ENCODE assay signal across 27 mouse cellular contexts in the genomic region with DNA sequence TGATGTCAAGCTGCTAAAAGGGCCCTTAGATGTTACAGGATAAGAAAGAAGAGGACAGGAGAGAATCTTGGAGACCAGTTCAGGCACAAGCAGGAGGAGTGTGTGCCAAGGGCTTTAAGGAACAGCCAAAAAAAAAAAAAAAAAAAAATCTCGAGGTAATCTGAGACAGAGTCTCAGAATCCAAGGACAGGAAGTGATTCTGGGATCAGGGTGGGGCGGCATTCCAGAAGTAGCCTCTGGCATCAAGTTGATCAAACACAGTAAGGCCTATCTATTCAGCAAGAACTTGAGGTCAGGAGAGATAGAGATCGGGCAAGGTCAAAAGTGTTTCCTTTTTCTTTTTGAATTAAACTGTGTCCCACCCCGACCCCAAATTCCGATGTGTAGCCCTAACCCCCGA. TPM values are rescaled to one million over a fixed set of nuclear protein-coding genes. Genes with fewer than 3 reads are reported as not detected.
DNase-seq lines count a peak whose midpoint lies in the region; ATAC-seq and TF ChIP-seq lines count a peak whose summit lies in the region.
"Had no signal": no experiment of that assay in that cellular context is flagged by ENCODE, and none has a peak within 500 bp of the region (broad histone marks: within the 10 kb centered on the region; RNA-seq: fewer than 3 reads in every experiment).

No protein-coding gene starts in this region.

- H3K4me3 ChIP-seq in ES-Bruce4 (ENCODE audit: low read depth, low read length), result no peak overlapping the region
- no peak overlapping the region for H3K4me3 ChIP-seq in ES-E14 (ENCODE audit: insufficient read depth in 1 of 2, low read depth in 1 of 2, low read length in 2 of 2, poor library complexity in 1 of 2, severe bottlenecking in 1 of 2)
- H3K4me3 ChIP-seq in forebrain, embryonic 11.5 days (ENCODE audit: low read depth, low read length), result no peak overlapping the region
- H3K4me3 ChIP-seq in cerebellum, adult 2 months (replicated peaks; ENCODE audit: insufficient read depth, low read depth, low read length), result no peak overlapping the region
- H3K4me3 ChIP-seq: embryonic facial prominence, embryonic 13.5 days; embryonic facial prominence, embryonic 15.5 days; erythroblast, embryonic 14.5 days; forebrain, embryonic 10.5 days; forebrain, embryonic 13.5 days; forebrain, embryonic 15.5 days had no signal

- no peak overlapping the region for H3K4me2 ChIP-seq in forebrain, embryonic 11.5 days (ENCODE audit: low read depth, low read length, severe bottlenecking)
- H3K4me2 ChIP-seq: embryonic facial prominence, embryonic 13.5 days; embryonic facial prominence, embryonic 15.5 days; forebrain, embryonic 13.5 days; forebrain, embryonic 15.5 days had no signal

- H3K4me1 ChIP-seq in ES-Bruce4 (ENCODE audit: control insufficient read depth, insufficient read depth, low read length) (peaks cover 8% of the 10 kb centered on the region), ES-E14 (ENCODE audit: control insufficient read depth in 2 of 2, insufficient read depth in 2 of 2, low read length in 2 of 2, poor library complexity in 1 of 2) (peaks cover 0 to 8% of the 10 kb centered on the region in 2 experiments; a peak in 2 of 4 replicates)
- H3K4me1 ChIP-seq in forebrain, embryonic 11.5 days (replicated peaks; ENCODE audit: control insufficient read depth, insufficient read depth, low read length), result no peaks in the 10 kb centered on the region
- H3K4me1 ChIP-seq in cerebellum, adult 2 months (ENCODE audit: control insufficient read depth, insufficient read depth, low read length), result no peaks in the 10 kb centered on the region
- H3K4me1 ChIP-seq: embryonic facial prominence, embryonic 15.5 days had no signal

- 0 out of 2 replicates have a peak, but pooled peaks have one; percentile 19 for TF ChIP-seq EP300 in ES-Bruce4 (IDR thresholded peaks at IDR 0.05; ENCODE audit: insufficient read depth, low read depth, low read length)

- no peak for TF ChIP-seq CTCF in ES-Bruce4 (IDR thresholded peaks at IDR 0.05; ENCODE audit: low read depth, low read length)
- no peak for TF ChIP-seq CTCF in cerebellum, adult 2 months (IDR thresholded peaks at IDR 0.05; ENCODE audit: borderline replicate concordance, insufficient read depth, low read depth, low read length)

- H3K36me3 ChIP-seq in ES-Bruce4 (ENCODE audit: control insufficient read depth, insufficient read depth, low read length, poor library complexity, severe bottlenecking), result no peaks in the 10 kb centered on the region
- H3K36me3 ChIP-seq in ES-E14 (ENCODE audit: control insufficient read depth, insufficient read depth, low read length, poor library complexity, severe bottlenecking), result no peaks in the 10 kb centered on the region
- H3K36me3 ChIP-seq in forebrain, embryonic 11.5 days (ENCODE audit: control insufficient read depth, insufficient read depth, low read length), result no peaks in the 10 kb centered on the region
- H3K36me3 ChIP-seq: embryonic facial prominence, embryonic 13.5 days; embryonic facial prominence, embryonic 15.5 days; forebrain, embryonic 10.5 days; forebrain, embryonic 15.5 days had no signal

- H3K27ac ChIP-seq in ES-Bruce4 (ENCODE audit: insufficient read depth, low read length), result peak overlapping the region; percentile 61; the same call in 1 of the 2 replicates
- no peak overlapping the region; the same call in 1 of the 2 replicates for H3K27ac ChIP-seq in ES-E14 (ENCODE audit: insufficient read depth, low read depth, low read length, poor library complexity, severe bottlenecking)
- H3K27ac ChIP-seq in forebrain, embryonic 11.5 days (ENCODE audit: low read depth, low read length), result no peak overlapping the region
- no peak overlapping the region for H3K27ac ChIP-seq in cerebellum, adult 2 months (ENCODE audit: insufficient read depth, low read length)
- H3K27ac ChIP-seq: embryonic facial prominence, embryonic 13.5 days; embryonic facial prominence, embryonic 15.5 days; forebrain, embryonic 10.5 days; forebrain, embryonic 13.5 days; forebrain, embryonic 15.5 days had no signal

- no peak for ATAC-seq in forebrain, embryonic 11.5 days (replicated peaks; ENCODE audit: low FRiP score)
- ATAC-seq: CD4-positive, CD25-positive, alpha-beta regulatory T cell, adult 4 months; forebrain, embryonic 13.5 days; forebrain, embryonic 15.5 days; forebrain, postnatal 0 days had no signal

- no peak for TF ChIP-seq POLR2A in ES-Bruce4 (IDR thresholded peaks at IDR 0.05; ENCODE audit: insufficient read depth, low read length)
- TF ChIP-seq POLR2A in cerebellum, adult 2 months (IDR thresholded peaks at IDR 0.05; ENCODE audit: borderline replicate concordance, insufficient read depth, low read length), result no peak

- no peaks in the 10 kb centered on the region for H3K9me3 ChIP-seq in ES-Bruce4 (replicated peaks; ENCODE audit: control insufficient read depth, insufficient read depth, low read length, poor library complexity, severe bottlenecking)
- no peaks in the 10 kb centered on the region for H3K9me3 ChIP-seq in ES-E14 (ENCODE audit: control insufficient read depth, insufficient read depth, low read depth, low read length)
- H3K9me3 ChIP-seq in forebrain, embryonic 11.5 days (ENCODE audit: control insufficient read depth, low read length), result no peaks in the 10 kb centered on the region
- H3K9me3 ChIP-seq: embryonic facial prominence, embryonic 13.5 days; embryonic facial prominence, embryonic 15.5 days; forebrain, embryonic 10.5 days; forebrain, embryonic 13.5 days; forebrain, embryonic 15.5 days had no signal

- WGBS in forebrain, embryonic 11.5 days, result 78% methylated on average over 6 of the region's 6 CpGs
- WGBS in cerebellum, adult 2 months, result 82% methylated on average over 6 of the region's 6 CpGs

- in situ Hi-C loops in ES-E14 (cut with MboI; ENCODE audit: low sequenced_read_pairs in 2 of 2, unreplicated experiment in 2 of 2), result no loop called here

- H3K9ac ChIP-seq in ES-Bruce4 (ENCODE audit: low read depth, poor library complexity, severe bottlenecking) (no peak overlapping the region), ES-E14 (ENCODE audit: insufficient read depth, low read depth, low read length, poor library complexity, severe bottlenecking) (no peak overlapping the region)
- no peak overlapping the region for H3K9ac ChIP-seq in forebrain, embryonic 11.5 days (ENCODE audit: low read length)
- H3K9ac ChIP-seq: embryonic facial prominence, embryonic 13.5 days; embryonic facial prominence, embryonic 15.5 days; forebrain, embryonic 13.5 days; forebrain, embryonic 15.5 days; forebrain, postnatal 0 days had no signal

- H3K27me3 ChIP-seq in ES-Bruce4 (ENCODE audit: control insufficient read depth, insufficient read depth, low read length, poor library complexity, severe bottlenecking), result no peaks in the 10 kb centered on the region
- H3K27me3 ChIP-seq in forebrain, embryonic 11.5 days (ENCODE audit: control insufficient read depth, insufficient read depth, low read length), result no peaks in the 10 kb centered on the region
- H3K27me3 ChIP-seq in cerebellum, adult 2 months (ENCODE audit: control insufficient read depth, insufficient read depth, low read length), result no peaks in the 10 kb centered on the region
- H3K27me3 ChIP-seq: CH12.LX; embryonic facial prominence, embryonic 13.5 days; embryonic facial prominence, embryonic 15.5 days; forebrain, embryonic 13.5 days; forebrain, embryonic 15.5 days had no signal

- DNase-seq in ES-E14 (ENCODE audit: low read depth, low spot score) (no peak), ZHBTc4 (ENCODE audit: low read depth, low spot score) (peak; percentile 85)
- no peak for DNase-seq in forebrain, embryonic 11.5 days (ENCODE audit: low spot score)
- no peak for DNase-seq in ovary, postnatal 14 days (ENCODE audit: low spot score)
- DNase-seq in retina, embryonic 14.5 days (ENCODE audit: low spot score), result no peak
- no peak for DNase-seq in cerebellum, adult 2 months
- DNase-seq: adrenal gland, adult 2 months; adrenal gland, postnatal 14 days; adrenal gland, postnatal 36 days; B cell, adult 2 months; cerebellum, adult 11-12 months; cerebellum, adult 8-10 months; cerebellum, adult 9-11 months; cerebellum, postnatal 14 days; cerebellum, postnatal 36 days; embryo, embryonic 11 days; forebrain, postnatal 0 days had no signal

TF ChIP-seq in ES-E14, 5 proteins besides CTCF, POLR2A, EP300 and RAD21:
- TF ChIP-seq ZNF384 (IDR thresholded peaks at IDR 0.05; ENCODE audit: low read depth, low read length), result peak; percentile 96
- TF ChIP-seq CHD2 (IDR thresholded peaks at IDR 0.05; ENCODE audit: low read depth, low read length), result no peak

RNA-seq across cellular contexts. Expression of gene Pmfbp1, which starts 15.2 kb away (rescaled TPM):
- polyA plus RNA-seq in ES-Bruce4 (2011; ENCODE audit: insufficient read depth, insufficient read length, low read depth, missing spikeins), result not detected in 2 replicates
- total RNA-seq in ES-E14 (2012; rRNA removed), result not detected in 2 replicates
- 0.19 and 0.25 TPM in 2 replicates for polyA plus RNA-seq in forebrain, embryonic 11.5 days (2014; fragmentation: Nextera tagmentation; extraction: Ambion mirVana)
- 0.36 and 0.80 TPM in 2 replicates for polyA plus RNA-seq in cerebellum, adult 2 months (2012; rRNA removed)
- total RNA-seq: adrenal gland, adult 2 months; adrenal gland, postnatal 14 days; adrenal gland, postnatal 36 days; CH12.LX; common myeloid progenitor, adult 5-6 weeks had no signal
- polyA plus RNA-seq: adrenal gland, adult 2 months; CD4-positive, CD25-positive, alpha-beta regulatory T cell, adult 4 months; embryonic facial prominence, embryonic 15.5 days; erythroblast, embryonic 14.5 days had no signal
